31 mouse cellular contexts compared by ENCODE assay signal in the genomic region with DNA sequence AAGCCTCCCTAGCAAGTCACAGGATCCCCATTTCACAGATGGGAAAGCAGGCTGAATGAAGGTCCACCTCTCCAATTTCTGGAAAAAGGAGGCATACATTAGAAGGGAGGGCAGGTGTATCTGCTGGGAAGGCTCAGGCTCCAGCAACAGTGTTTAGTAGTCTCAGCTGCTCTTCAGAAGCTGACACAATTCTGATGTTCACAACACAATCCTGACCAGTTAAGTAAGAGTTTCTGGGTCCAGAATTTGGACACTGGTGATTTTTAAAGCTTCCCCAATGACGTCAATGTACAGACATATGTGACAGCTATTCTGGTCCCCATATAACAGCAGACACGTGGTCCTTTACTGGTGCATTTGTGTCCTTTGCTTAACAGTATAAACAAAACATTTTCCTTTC.
"Had no signal": no experiment of that assay in that cellular context is flagged by ENCODE, and none has a peak within 500 bp of the region (broad histone marks: within the 10 kb centered on the region; RNA-seq: fewer than 3 reads in every experiment).

No protein-coding gene starts in this region.

- DNase-seq: left cerebral cortex, postnatal 4 days; liver; liver, embryonic 13.5 days; liver, postnatal 0 days; lung, adult 18-20 months; lung, adult 2 months; lung, embryonic 14.5 days; lung, postnatal 10 days; lung, postnatal 14 days; lung, postnatal 36 days; lung, postnatal 4 days; midbrain, embryonic 14.5 days had no signal

- H3K4me3 ChIP-seq: limb, embryonic 10.5 days; limb, embryonic 12.5 days; limb, embryonic 13.5 days; limb, embryonic 15.5 days; liver, embryonic 12.5 days; liver, embryonic 13.5 days; liver, embryonic 15.5 days; lung, embryonic 15.5 days; megakaryocyte, embryonic 14.5 days; midbrain, embryonic 10.5 days; midbrain, embryonic 12.5 days; midbrain, embryonic 13.5 days; midbrain, embryonic 15.5 days; myocyte; neural tube, embryonic 12.5 days; neural tube, embryonic 13.5 days had no signal

- H3K27ac ChIP-seq: limb, embryonic 10.5 days; limb, embryonic 12.5 days; limb, embryonic 13.5 days; limb, embryonic 15.5 days; liver, embryonic 12.5 days; liver, embryonic 13.5 days; liver, embryonic 14.5 days; liver, embryonic 15.5 days; lung, embryonic 15.5 days; macrophage; midbrain, embryonic 10.5 days; midbrain, embryonic 12.5 days; midbrain, embryonic 13.5 days; midbrain, embryonic 15.5 days; neural tube, embryonic 12.5 days; neural tube, embryonic 13.5 days had no signal

- ATAC-seq: liver, embryonic 12.5 days; liver, postnatal 0 days; lung, postnatal 0 days; midbrain, embryonic 13.5 days; midbrain, embryonic 15.5 days; midbrain, embryonic 16.5 days had no signal
